Mouse (Mus musculus) splenic B cell, adult 2 months (primary cell): ENCODE data around the gene Dcxr.
"Not testable (repeated sequence)": the region's sequence is repeated elsewhere in the genome, so short reads cannot be mapped to it uniquely, and the experiment has no call there.

Experiments used
- DNase-seq: peaks from one replicate; pipeline ENCODE4 v3.0.0-alpha.2; 2011; ENCODE audit warnings: low read depth, low spot score
- H3K27me3 ChIP-seq: 2 replicates; pipeline ENCODE4 v1.6.1; 2012; ENCODE audit warnings: mild to moderate bottlenecking, low read length, moderate library complexity, mixed read lengths; ENCODE audit not compliant: control insufficient read depth, poor library complexity, insufficient read depth, severe bottlenecking
- H3K36me3 ChIP-seq: 2 replicates; pipeline ENCODE4 v1.6.1; 2012; ENCODE audit warnings: mild to moderate bottlenecking, low read length, moderate library complexity, mixed read lengths; ENCODE audit not compliant: control insufficient read depth, poor library complexity, insufficient read depth, severe bottlenecking

Gene Dcxr

DNA sequence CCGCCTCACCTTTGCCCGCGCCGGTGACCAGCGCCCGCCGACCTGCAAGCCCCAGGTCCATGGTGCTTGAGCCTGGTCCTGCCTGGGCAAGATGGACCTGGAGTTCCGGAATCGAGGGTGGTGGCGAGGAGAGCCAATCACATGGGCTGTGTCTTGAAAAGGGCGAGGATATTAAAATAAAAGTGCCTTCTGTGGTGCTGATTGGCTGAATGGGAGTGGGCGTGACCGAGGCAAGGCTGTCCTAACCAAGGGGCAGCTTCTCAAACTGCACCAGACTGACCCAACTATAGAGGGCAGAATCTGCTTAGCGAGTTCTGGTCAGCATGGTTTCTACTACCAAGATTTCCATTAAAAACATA, at the start of gene Dcxr:
TSS of gene Dcxr (minus strand) at position 113 of the 359 bp plus-strand sequence.
- no peaks in the 10 kb centered on the region for H3K36me3 ChIP-seq
- DNase-seq: peak; percentile 88

DNA sequence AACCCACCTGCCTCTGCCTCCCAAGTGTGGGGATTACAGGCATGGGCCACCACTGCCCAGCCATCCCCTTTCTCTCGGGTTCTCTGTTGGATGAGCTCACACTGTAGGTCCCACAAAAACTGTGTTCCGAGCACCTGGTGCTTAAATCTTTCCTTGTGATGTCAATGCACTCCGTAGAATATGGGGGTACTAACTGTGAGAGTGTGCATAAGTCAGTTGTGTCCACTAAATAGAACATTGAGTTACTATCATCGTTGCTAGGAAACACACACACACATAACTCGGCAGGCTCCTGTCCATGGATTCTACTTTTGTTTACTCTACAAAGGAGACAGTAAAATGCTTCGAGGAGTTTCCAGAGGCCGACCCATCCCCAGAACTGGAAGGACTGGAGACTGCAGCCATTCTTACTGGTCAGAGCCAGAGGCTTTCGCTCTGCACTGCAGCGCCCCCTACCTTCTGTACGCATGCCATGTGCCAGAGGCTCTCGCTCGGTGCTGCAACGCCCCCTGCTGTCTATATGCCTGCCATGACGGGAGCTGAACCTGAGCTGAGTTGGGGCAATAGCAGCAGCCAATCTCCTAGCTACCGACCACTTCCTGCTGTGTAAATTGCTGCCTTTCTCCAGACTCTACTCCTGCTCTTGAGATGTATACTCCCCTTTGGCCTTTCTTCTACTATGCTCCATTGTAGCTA, 48.8 kb upstream of the Dcxr start:
- DNase-seq: peak; percentile 93
- no peaks in the 10 kb centered on the region for H3K27me3 ChIP-seq
- H3K36me3 ChIP-seq: no peaks in the 10 kb centered on the region

More for the DNA sequence above, at the start of gene Dcxr:
- no peaks in the 10 kb centered on the region for H3K27me3 ChIP-seq

DNA sequence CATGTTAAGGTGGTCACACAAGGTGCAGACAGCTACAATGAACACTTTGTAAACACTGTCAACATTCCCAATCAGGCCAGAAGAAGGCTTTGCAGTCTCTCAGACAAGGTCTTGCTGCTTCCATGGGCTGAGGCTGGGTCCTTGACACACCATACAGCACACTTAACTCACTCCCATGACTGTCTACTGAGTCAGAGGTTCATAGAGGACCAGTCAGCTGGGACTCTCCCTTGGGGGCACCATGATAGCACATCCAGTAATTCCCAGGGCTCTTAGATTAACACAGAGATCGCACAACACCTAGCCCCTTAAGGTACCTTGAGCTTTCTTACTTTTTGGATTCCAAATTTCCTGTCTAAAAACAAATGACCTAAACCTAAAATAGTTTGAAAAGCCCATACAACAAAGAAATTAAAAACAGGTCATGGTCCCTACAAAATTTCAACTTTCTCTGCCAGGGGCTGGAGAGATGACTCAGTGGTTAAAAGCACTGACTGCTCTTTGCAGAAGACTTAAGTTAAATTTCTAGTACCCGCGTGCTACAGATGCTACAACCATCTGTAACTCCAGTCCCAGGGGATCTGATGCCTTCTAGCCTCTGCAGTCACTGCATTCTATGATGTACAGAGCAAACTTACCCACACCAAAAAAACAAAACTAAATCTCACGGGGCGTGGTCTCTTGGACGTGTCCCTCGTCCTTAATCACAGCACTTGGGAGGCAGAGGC, 46.5 kb upstream of the Dcxr start:
- Histone ChIP-seq H3K36me3 (no peaks in the 10 kb centered on the region), H3K27me3 (no peaks in the 10 kb centered on the region)
- no peak for DNase-seq

DNA sequence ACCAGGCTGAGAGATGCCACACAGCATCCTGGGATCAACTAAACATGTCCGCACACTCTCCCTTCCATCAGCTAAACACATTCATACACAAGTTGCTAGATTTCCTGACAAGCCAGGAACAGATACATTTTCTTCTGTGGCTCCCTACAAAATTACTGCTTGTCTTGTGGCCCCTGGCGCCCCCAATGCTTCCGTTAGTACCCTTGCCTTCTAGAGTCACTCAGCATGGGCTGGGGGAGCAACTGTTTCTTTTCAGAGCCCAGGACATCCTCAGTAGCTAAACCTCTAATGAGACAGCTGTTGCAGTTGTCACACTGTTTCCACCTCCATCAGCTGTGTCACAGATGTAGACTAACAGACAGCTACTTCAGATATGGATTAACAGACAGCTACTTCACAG, 45.7 kb upstream of the Dcxr start:
- DNase-seq: no peak
- H3K36me3 ChIP-seq: no peaks in the 10 kb centered on the region
- no peaks in the 10 kb centered on the region for H3K27me3 ChIP-seq

- Histone ChIP-seq H3K27me3 (no peaks in the 10 kb centered on the region), H3K36me3 (no peaks in the 10 kb centered on the region)
- DNase-seq: no peak
Observed at GRCm38 (mm10) chr11:120768206-120768605, 41.1 kb upstream of the Dcxr start.

DNA sequence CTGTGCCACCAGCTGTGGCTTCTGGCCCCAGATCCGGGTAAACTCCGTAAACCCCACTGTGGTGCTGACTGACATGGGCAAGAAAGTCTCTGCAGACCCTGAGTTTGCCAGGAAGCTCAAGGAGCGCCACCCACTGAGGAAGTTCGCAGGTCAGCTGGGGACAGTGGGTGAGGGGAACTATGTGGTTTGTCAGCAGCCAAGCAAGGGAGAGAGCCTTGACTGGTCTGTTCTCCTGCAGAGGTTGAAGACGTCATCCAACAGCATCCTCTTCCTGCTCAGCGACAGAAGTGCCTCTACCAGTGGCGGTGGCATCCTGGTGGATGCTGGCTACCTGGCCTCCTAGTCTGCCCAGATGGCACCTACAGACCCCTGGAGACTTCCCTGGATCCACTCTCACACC, 39.9 kb upstream of the Dcxr start:
- DNase-seq, H3K36me3 ChIP-seq, H3K27me3 ChIP-seq: not testable (repeated sequence)

GRCm38 (mm10) chr11:120763121-120763999, 36.3 kb upstream of the Dcxr start:
- DNase-seq, H3K36me3 ChIP-seq, H3K27me3 ChIP-seq: not testable (repeated sequence)

DNA sequence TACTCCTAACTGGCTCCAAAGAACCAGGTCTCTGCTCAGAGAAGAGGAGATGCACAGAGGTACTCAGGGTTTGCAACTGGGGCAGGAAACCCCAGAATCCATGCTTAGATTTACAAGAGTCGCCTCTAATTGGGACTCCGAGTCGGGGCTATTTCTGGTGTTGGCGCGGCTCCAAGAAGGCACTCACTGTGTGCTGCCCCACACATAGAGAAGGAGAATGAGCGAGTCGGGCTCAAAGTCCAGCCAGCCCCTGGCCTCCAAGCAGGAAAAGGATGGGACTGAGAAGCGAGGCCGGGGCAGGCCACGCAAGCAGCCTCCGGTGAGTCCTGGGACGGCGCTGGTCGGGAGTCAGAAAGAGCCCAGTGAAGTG, 35.6 kb upstream of the Dcxr start, which contains the start of gene Hmga1b:
TSS of gene Hmga1b (plus strand) at position 123 of the 370 bp plus-strand sequence.
- not testable (repeated sequence) for H3K27me3 ChIP-seq, DNase-seq

GRCm38 (mm10) chr11:120761811-120762671, 35.0 kb upstream of the Dcxr start:
- no peaks in the 10 kb centered on the region for H3K36me3 ChIP-seq
- no peaks in the 10 kb centered on the region for H3K27me3 ChIP-seq
- DNase-seq: no peak

More for the DNA sequence above, 35.6 kb upstream of the Dcxr start, which contains the start of gene Hmga1b:
- H3K36me3 ChIP-seq: not testable (repeated sequence)

GRCm38 (mm10) chr11:120760236-120760635, 33.2 kb upstream of the Dcxr start:
- DNase-seq: no peak
- no peaks in the 10 kb centered on the region for H3K36me3 ChIP-seq

GRCm38 (mm10) chr11:120751606-120752005, 24.5 kb upstream of the Dcxr start:
- no peaks in the 10 kb centered on the region for H3K36me3 ChIP-seq
- H3K27me3 ChIP-seq: no peaks in the 10 kb centered on the region
- DNase-seq: no peak

More at GRCm38 (mm10) chr11:120760236-120760635, 33.2 kb upstream of the Dcxr start:
- H3K27me3 ChIP-seq: no peaks in the 10 kb centered on the region

DNA sequence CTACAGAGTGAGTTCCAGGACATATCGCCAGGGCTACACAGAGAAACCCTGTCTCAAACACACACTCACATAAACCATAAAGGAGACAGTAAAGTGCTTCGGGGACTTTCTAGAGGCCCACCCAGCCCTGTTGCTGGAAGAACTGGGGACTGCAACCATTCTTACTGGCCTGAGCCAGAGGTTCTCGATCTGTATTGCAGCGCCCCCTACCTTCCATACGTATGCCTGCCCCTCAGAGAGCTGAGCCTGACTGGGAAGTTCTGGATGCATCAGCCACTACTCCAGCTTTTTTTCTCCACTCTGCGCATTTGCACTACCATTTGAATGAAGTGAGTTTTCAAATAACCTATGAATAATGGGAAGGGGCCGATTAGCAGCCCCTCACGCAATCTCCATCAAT, 22.3 kb upstream of the Dcxr start:
- Histone ChIP-seq H3K36me3 (no peaks in the 10 kb centered on the region), H3K27me3 (no peaks in the 10 kb centered on the region)
- peak; percentile 76 for DNase-seq

- Histone ChIP-seq H3K27me3 (no peaks in the 10 kb centered on the region), H3K36me3 (no peaks in the 10 kb centered on the region)
- DNase-seq: no peak
Observed at GRCm38 (mm10) chr11:120747974-120748373, 20.9 kb upstream of the Dcxr start.

DNA sequence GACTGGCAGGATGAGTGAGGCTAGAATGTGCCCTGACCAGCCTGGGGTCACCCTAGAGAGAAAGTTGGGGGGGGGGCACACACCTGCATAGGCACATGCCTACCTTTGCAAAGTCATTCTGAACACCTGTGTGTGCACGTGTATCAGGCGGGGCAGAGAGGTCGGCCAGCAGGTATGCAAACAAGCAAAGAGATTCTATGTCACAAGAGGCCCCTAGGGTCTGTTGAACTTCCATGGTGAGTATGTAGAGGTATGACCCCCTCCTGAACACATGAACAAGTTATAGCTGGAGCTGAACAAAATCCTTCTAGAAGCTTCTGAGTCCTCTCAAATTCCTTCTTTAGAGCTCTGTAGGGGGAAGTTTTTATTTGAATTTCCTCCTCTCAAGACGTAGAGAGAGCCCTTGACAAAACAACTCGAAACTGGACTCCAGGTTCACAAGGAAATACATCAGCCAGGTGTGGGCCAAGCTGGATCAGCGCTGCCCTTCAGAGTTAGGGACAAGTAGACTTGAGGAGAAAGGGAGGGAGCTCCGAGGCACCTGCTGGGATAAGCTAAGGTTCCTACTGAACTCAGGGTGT, 17.1 kb upstream of the Dcxr start:
- no peaks in the 10 kb centered on the region for H3K36me3 ChIP-seq
- no peak for DNase-seq
- no peaks in the 10 kb centered on the region for H3K27me3 ChIP-seq
